Mouse (Mus musculus) lung, adult 2 months (tissue): Measurements from ENCODE around the gene Thap4. TPM values are rescaled to one million over a fixed set of nuclear protein-coding genes. Genes with fewer than 3 reads are reported as not detected.

Experiments
- DNase-seq: peaks from one replicate; pipeline ENCODE4 v3.0.0; 2022
- H3K4me1 ChIP-seq: fragments of 200-500 bp; 2 replicates; pipeline ENCODE4 v1.6.1; 2011; ENCODE audit warnings: low read length; ENCODE audit not compliant: control insufficient read depth, insufficient read depth
- H3K4me3 ChIP-seq: fragments of 200-500 bp; replicated peaks from 2 replicates; pipeline ENCODE3; 2011; ENCODE audit warnings: low read depth, mild to moderate bottlenecking, control low read depth, low read length; ENCODE audit errors: extremely low read depth
- CTCF ChIP-seq: fragments of 200-500 bp; IDR thresholded peaks from 2 replicates; pipeline ENCODE4 v1.5.1; 2011; ENCODE audit warnings: mild to moderate bottlenecking, low read length, control low read depth; ENCODE audit not compliant: insufficient read depth
- POLR2A ChIP-seq: fragments of 200-500 bp; IDR thresholded peaks from 2 replicates; pipeline ENCODE4 v1.6.1; 2011; ENCODE audit warnings: low read depth, mild to moderate bottlenecking, control low read depth, low read length, borderline replicate concordance; ENCODE audit errors: extremely low read depth
- WGBS: fragments of 180-500 bp; shearing (Covaris S2); methylation state at CpG from one replicate; pipeline ENCODE4 v1.1.7; 2018; 5-methylcytosine and 5-hydroxymethylcytosine counted together
- polyA plus RNA-seq: library from polyadenylated mRNA; depleted of rRNA; stranded (reverse); fragments of >200 nt; gene quantifications from 2 replicates; pipeline ENCODE4 v1.2.3, GENCODE M21; 2012

Thap4 gene
- polyA plus RNA-seq, 1 experiment: 29.3 TPM

GRCm38 (mm10) chr1:93694966-93695365 lies 59.7 kb downstream of the Thap4 start:
- H3K4me3 ChIP-seq: no peak overlapping the region
- TF ChIP-seq CTCF: no peak
- TF ChIP-seq POLR2A: no peak
- DNase-seq: peak; percentile 23
- 40% methylated on average over 6 of the region's 6 CpGs for WGBS
- H3K4me1 ChIP-seq: no peaks in the 10 kb centered on the region; the same call in none of the 2 replicates

DNA sequence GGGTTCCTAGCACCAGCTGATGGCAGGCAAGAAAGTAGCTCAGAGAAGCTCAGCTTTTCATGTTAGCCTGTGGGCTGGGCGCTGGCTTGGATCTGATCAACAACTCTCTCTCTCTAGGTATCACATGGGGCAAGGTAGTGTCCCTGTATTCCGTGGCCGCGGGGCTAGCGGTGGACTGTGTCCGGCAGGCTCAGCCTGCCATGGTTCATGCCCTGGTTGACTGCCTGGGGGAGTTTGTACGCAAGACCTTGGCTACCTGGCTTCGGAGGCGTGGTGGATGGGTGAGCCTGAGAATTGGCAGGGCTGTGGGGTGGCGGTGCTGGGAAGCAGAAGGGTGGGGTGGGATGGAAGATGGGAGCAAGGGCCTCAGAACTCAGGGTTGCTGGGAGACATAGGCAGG lies 60.7 kb downstream of the Thap4 start:
- DNase-seq: no peak
- WGBS: 92% methylated on average over 10 of the region's 10 CpGs
- no peak for TF ChIP-seq POLR2A

GRCm38 (mm10) chr1:93693502-93693901 lies 61.2 kb downstream of the Thap4 start:
- DNase-seq: no peak
- H3K4me1 ChIP-seq: no peaks in the 10 kb centered on the region; the same call in none of the 2 replicates
- 67% methylated on average over 3 of the region's 3 CpGs for WGBS
- no peak for TF ChIP-seq POLR2A
- TF ChIP-seq CTCF: no peak
- no peak overlapping the region for H3K4me3 ChIP-seq

More for the DNA sequence above, 60.7 kb downstream of the Thap4 start:
- no peaks in the 10 kb centered on the region; the same call in none of the 2 replicates for H3K4me1 ChIP-seq
- no peak overlapping the region for H3K4me3 ChIP-seq

DNA sequence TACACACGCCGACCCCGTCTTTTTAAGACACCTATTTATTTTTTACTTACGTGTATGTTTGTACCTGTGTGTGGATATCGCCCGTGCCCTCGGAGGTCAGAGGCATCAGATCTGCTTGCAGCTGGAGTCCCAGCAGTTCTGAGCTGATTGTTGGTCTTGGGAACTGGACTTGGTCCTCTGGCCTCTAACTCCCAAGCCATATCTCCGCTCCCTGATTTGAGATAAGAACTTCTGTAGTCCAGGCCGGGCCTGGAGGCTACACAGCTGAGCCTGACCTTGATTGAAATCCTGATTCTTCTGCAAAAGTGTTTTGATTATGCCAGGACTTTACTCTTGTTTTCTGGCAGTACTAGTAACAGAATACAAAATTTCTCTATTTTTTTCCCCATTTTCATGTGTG lies 61.9 kb downstream of the Thap4 start:
- WGBS: 94% methylated on average over 9 of the region's 9 CpGs
- DNase-seq: no peak

GRCm38 (mm10) chr1:93691786-93692357 lies 62.8 kb downstream of the Thap4 start:
- H3K4me1 ChIP-seq: no peaks in the 10 kb centered on the region; the same call in 1 of the 2 replicates
- H3K4me3 ChIP-seq: no peak overlapping the region
- no peak for DNase-seq
- TF ChIP-seq POLR2A: no peak
- TF ChIP-seq CTCF: no peak
- WGBS: 74% methylated on average over 10 of the region's 10 CpGs

More for the DNA sequence above, 61.9 kb downstream of the Thap4 start:
- H3K4me1 ChIP-seq: no peaks in the 10 kb centered on the region; the same call in none of the 2 replicates
- H3K4me3 ChIP-seq: no peak overlapping the region
- TF ChIP-seq POLR2A (no peak), CTCF (no peak)

- 94% methylated on average over 8 of the region's 8 CpGs for WGBS
- TF ChIP-seq CTCF (no peak), POLR2A (no peak)
- Histone ChIP-seq H3K4me3 (no peak overlapping the region), H3K4me1 (no peaks in the 10 kb centered on the region; the same call in 1 of the 2 replicates)
- no peak for DNase-seq
Measured at GRCm38 (mm10) chr1:93691106-93691505, 63.6 kb downstream of the Thap4 start.

DNA sequence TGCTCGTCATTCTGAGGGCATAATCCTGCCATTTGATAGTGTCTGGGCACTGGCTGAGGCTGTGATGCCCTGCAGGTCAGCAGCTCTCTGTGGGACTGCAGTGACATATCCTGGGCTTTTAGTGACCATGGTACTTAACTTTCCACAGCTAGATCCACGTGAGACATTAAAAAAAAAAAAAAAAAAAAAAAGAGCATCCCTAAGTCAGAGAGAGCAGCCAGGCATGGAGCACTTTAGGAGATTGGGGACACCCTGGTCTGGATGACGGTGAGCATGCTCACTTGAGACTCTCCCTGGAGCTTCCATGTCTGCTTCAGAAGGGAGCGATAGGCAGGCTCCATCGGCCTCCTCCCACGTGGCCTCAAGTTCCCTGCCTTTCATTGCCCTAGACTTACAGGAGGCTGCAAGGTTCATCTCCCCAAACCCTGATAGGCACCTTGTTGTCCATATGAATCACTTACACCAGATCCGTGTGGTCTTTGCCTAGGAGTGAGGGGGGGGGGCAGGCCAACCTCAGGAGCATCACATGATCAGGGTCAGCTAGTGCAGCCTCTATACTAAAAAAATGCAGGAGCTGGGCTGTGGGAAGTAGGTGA lies 64.7 kb downstream of the Thap4 start:
- H3K4me3 ChIP-seq: no peak overlapping the region
- H3K4me1 ChIP-seq: no peaks in the 10 kb centered on the region
- WGBS: 87% methylated on average over 7 of the region's 7 CpGs
- no peak for DNase-seq
- no peak for TF ChIP-seq POLR2A
- TF ChIP-seq CTCF: no peak

DNA sequence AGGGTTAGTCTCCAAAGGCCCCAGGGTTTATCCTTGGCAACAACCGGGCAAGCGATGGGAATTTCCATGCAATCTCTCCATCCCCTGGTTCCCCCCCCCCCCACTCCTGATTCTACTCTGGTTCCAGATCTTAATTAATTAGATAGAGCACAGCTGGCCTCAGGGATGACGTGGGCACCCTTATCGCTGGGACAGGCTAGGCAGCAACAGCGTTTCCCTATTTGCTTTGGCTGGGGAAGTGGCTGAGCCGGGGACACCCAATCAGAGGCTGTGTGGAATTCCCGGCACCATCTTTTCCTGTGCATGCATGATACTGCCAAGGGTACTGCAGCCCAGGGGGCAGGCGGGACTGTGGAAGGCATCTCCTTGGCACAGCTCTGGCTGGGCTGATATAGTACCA lies 66.5 kb downstream of the Thap4 start:
- no peak for DNase-seq
- Histone ChIP-seq H3K4me3 (no peak overlapping the region), H3K4me1 (no peaks in the 10 kb centered on the region)
- TF ChIP-seq POLR2A: no peak
- TF ChIP-seq CTCF: no peak
- WGBS: 64% methylated on average over 8 of the region's 8 CpGs

- TF ChIP-seq POLR2A: no peak
- no peak for TF ChIP-seq CTCF
- Histone ChIP-seq H3K4me1 (no peaks in the 10 kb centered on the region), H3K4me3 (no peak overlapping the region)
- WGBS: 44% methylated on average over 3 of the region's 3 CpGs
- DNase-seq: no peak
Measured at GRCm38 (mm10) chr1:93686961-93687320, 67.7 kb downstream of the Thap4 start.

DNA sequence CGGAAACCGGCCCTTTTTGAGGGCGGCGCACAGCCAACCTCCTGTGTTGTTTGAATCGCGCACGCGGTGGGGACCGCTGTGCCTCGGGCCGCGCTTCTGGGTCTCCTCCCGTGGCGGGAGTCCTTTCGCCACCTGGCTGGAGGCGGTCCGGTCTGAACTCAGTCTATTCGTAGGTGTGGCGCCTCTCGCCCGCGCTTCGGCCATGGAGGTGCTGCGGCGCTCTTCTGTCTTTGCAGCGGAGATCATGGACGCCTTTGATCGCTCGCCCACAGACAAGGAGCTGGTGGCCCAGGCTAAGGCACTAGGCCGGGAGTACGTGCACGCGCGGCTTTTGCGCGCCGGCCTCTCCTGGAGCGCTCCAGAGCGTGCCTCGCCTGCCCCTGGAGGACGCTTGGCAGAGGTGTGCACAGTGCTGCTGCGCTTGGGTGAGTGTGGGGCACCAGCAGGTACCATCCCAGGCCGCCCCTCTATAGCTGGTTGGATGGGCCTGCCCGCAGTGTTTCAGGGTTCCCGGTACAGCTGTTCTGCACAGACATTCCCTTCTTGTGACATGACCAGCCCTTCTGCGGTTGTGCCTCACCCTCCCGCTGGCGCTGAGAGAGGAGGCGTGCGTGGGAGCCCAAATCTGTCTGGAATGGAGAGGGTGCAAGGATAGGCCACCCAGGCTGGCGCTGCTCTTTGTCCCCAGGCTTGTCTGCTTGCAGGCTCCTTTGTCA lies 68.3 kb downstream of the Thap4 start:
- TF ChIP-seq CTCF: no peak
- DNase-seq: peak; percentile 53

More for the DNA sequence above, 68.3 kb downstream of the Thap4 start:
- H3K4me1 ChIP-seq: no peaks in the 10 kb centered on the region
- H3K4me3 ChIP-seq: peak overlapping the region; percentile 37
- 8% methylated on average over 51 of the region's 51 CpGs for WGBS
